Mouse (Mus musculus): ENCODE data around the gene Npm1. TPM values are rescaled to one million over a fixed set of nuclear protein-coding genes. Genes with fewer than 3 reads are reported as not detected.

The Npm1 gene
- polyA plus RNA-seq, 1 experiment from 2014 or later, result 428 TPM

DNA sequence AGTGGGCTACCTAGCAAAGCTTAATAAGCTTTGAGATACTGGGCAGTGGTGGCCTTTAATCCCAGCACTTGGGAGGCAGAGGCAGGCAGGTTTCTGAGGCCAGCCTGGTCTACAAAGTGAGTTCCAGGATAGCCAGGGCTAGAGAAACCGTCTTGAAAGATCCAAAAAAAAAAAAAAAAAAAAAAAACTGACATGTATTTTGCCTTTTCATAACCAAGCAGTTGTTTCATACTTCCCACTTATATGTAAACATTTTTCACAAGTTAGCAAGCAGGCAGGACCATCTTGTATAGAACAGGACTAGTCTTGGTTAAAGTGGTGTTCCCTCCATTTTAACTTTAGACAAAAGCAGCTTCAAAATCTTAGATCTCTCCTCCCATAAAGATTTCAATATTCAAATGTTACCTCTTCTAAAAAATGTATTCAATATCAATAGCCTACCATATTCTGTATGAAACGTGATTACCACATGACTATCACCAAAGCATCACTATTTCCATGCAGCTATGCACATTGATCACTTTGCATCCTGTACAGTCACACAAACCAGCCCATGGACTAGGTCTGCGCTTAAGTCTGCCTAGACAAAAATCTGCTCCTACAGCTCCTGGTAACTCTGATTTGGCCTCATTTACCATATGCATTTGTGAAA is 11.8 kb downstream of the Npm1 start:
- no peak for ATAC-seq (ENCODE audit: low read depth)
- H3K9me3 ChIP-seq (ENCODE audit: control insufficient read depth, low read length), result no peaks in the 10 kb centered on the region
- H3K27me3 ChIP-seq (ENCODE audit: control insufficient read depth, insufficient read depth, low read length), result no peaks in the 10 kb centered on the region
- no peak overlapping the region for H3K27ac ChIP-seq (ENCODE audit: low read depth, low read length)
- H3K4me2 ChIP-seq (ENCODE audit: low read depth, low read length), result no peak overlapping the region
- no peak overlapping the region for H3K9ac ChIP-seq (replicated peaks; ENCODE audit: low read depth, low read length)
- H3K4me1 ChIP-seq (ENCODE audit: control insufficient read depth, insufficient read depth, low read length), result peaks cover 6% of the 10 kb centered on the region; the same call in 1 of the 2 replicates
- no peak overlapping the region for H3K4me3 ChIP-seq (ENCODE audit: low read depth, low read length)
- WGBS, result 70% methylated on average over 3 of the region's 3 CpGs
- peaks cover 42% of the 10 kb centered on the region for H3K36me3 ChIP-seq (ENCODE audit: control insufficient read depth, insufficient read depth, low read length)

DNA sequence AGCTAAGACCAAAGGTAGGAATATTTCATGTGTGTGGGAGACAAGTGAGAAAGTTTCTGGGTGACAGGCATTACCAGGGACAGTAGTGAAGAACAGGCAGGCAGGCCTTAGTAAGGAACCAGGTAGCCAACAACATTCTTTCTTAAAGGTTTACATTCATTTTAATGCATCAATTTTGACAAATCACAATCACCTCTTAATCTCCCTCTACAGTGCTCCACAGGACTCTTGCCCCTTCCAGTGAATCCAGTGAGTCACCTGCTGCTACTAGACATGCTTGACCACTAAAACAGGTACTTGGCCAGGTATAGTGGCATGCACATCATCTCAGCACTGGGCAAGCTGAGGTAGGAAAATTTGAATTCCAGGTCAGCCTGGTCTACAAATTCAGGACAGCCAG is 12.6 kb downstream of the Npm1 start:
- no peaks in the 10 kb centered on the region for H3K9me3 ChIP-seq (ENCODE audit: control insufficient read depth, low read length)
- H3K4me2 ChIP-seq (ENCODE audit: low read depth, low read length), result no peak overlapping the region
- peaks cover 13% of the 10 kb centered on the region; the same call in 1 of the 2 replicates for H3K4me1 ChIP-seq (ENCODE audit: control insufficient read depth, insufficient read depth, low read length)
- H3K27me3 ChIP-seq (ENCODE audit: control insufficient read depth, insufficient read depth, low read length), result no peaks in the 10 kb centered on the region
- peaks cover 38% of the 10 kb centered on the region for H3K36me3 ChIP-seq (ENCODE audit: control insufficient read depth, insufficient read depth, low read length)
- no peak overlapping the region for H3K27ac ChIP-seq (ENCODE audit: low read depth, low read length)
- H3K4me3 ChIP-seq (ENCODE audit: low read depth, low read length), result no peak overlapping the region
- no peak for ATAC-seq (ENCODE audit: low read depth)
- H3K9ac ChIP-seq (replicated peaks; ENCODE audit: low read depth, low read length), result no peak overlapping the region

DNA sequence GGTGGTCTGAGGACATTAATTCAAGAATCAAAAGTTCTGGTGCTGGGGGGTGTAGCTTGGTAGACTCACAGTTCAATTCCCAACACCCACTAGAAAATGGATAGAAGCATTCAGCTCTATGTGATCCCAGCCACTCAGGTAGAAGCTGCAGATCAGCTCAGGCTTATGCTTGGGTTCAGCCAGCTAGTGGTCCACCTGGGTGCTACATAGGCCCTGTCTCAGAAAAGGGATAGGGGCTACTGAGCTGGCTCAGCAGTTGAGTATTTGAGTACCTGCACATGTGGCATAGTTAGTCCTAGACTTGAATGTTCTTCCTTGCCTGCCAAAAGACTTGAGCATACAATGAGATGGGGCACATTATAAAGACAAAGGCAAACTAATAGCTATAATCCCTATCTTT is 13.6 kb downstream of the Npm1 start:
- Histone ChIP-seq H3K4me3 (ENCODE audit: low read depth, low read length) (no peak overlapping the region), H3K27me3 (ENCODE audit: control insufficient read depth, insufficient read depth, low read length) (no peaks in the 10 kb centered on the region), H3K4me2 (ENCODE audit: low read depth, low read length) (no peak overlapping the region), H3K4me1 (ENCODE audit: control insufficient read depth, insufficient read depth, low read length) (peaks cover 18% of the 10 kb centered on the region; the same call in 1 of the 2 replicates), H3K9me3 (ENCODE audit: control insufficient read depth, low read length) (no peaks in the 10 kb centered on the region), H3K36me3 (ENCODE audit: control insufficient read depth, insufficient read depth, low read length) (peaks cover 36% of the 10 kb centered on the region), H3K9ac (replicated peaks; ENCODE audit: low read depth, low read length) (no peak overlapping the region), H3K27ac (ENCODE audit: low read depth, low read length) (no peak overlapping the region)
- ATAC-seq (ENCODE audit: low read depth), result no peak

DNA sequence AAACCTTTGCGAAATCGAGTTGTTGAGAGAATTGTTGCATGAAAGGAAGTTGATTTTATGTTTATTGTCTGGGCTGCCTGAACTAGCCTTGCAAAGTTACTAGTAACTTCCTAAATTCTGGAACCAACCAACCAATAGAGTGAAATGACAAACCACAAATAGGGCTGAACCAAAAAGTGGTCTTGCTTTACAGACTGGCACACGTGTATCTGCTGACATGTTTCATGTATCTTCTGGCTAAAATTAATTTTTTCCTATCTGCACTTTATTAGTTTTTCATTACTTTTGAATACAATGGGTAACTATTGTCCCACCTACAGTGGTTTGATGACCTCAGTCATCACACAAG is 13.9 kb downstream of the Npm1 start:
- WGBS, result 27% methylated on average over 3 of the region's 3 CpGs
- H3K9me3 ChIP-seq (ENCODE audit: control insufficient read depth, low read length), result no peaks in the 10 kb centered on the region
- H3K4me1 ChIP-seq (ENCODE audit: control insufficient read depth, insufficient read depth, low read length), result peaks cover 18% of the 10 kb centered on the region; the same call in 1 of the 2 replicates
- H3K27ac ChIP-seq (ENCODE audit: low read depth, low read length), result no peak overlapping the region
- no peak overlapping the region for H3K4me3 ChIP-seq (ENCODE audit: low read depth, low read length)
- no peak overlapping the region for H3K9ac ChIP-seq (replicated peaks; ENCODE audit: low read depth, low read length)
- peaks cover 32% of the 10 kb centered on the region for H3K36me3 ChIP-seq (ENCODE audit: control insufficient read depth, insufficient read depth, low read length)
- no peak overlapping the region for H3K4me2 ChIP-seq (ENCODE audit: low read depth, low read length)
- ATAC-seq (ENCODE audit: low read depth), result no peak
- no peaks in the 10 kb centered on the region for H3K27me3 ChIP-seq (ENCODE audit: control insufficient read depth, insufficient read depth, low read length)

DNA sequence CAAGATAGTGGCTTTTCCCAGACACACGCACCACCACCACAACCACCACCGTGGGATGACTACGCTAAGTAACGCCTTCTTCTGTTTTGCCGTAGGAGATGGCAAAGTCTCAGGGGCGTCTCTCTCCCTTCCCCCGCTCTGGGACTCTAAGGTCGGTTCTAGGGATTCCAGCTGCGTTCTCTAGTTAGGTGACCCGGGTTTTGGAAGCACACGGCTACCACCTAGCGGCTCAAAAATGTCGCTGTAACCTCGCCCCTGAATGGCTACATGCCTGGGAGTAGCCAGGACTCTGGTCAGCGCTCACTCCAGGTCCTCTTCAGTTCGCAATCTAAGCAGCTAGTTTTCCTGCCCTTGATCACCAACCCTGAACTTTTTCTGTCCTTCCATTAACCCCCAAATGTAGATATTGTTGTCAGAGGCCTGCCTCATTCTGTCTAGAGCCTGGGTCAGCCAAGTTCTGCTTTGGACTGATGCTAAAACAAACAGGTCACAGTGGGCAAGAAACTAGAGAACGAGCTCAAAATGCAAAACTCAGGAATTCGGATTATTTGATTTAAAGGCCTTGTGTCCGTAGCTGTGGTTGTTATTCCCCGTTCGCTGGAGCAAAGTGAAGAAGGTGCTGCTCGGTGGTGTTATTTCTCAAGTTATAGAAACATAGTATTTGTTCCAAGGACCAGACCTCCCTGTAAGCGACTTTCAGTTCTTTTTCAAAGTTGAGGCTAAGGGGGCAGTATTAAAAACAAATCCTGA is 14.5 kb downstream of the Npm1 start:
- H3K9ac ChIP-seq (replicated peaks; ENCODE audit: low read depth, low read length), result peak overlapping the region; percentile 68; the same call in 1 of the 2 replicates
- peak overlapping the region; percentile 74 for H3K27ac ChIP-seq (ENCODE audit: low read depth, low read length)
- H3K9me3 ChIP-seq (ENCODE audit: control insufficient read depth, low read length), result no peaks in the 10 kb centered on the region
- peak overlapping the region; percentile 62 for H3K4me3 ChIP-seq (ENCODE audit: low read depth, low read length)
- 5% methylated on average over 23 of the region's 23 CpGs for WGBS
- ATAC-seq (ENCODE audit: low read depth), result peak; percentile 68
- no peaks in the 10 kb centered on the region for H3K27me3 ChIP-seq (ENCODE audit: control insufficient read depth, insufficient read depth, low read length)
- H3K4me1 ChIP-seq (ENCODE audit: control insufficient read depth, insufficient read depth, low read length), result peaks cover 18% of the 10 kb centered on the region; the same call in 1 of the 2 replicates
- peak overlapping the region; percentile 82 for H3K4me2 ChIP-seq (ENCODE audit: low read depth, low read length)
- H3K36me3 ChIP-seq (ENCODE audit: control insufficient read depth, insufficient read depth, low read length), result peaks cover 28% of the 10 kb centered on the region

DNA sequence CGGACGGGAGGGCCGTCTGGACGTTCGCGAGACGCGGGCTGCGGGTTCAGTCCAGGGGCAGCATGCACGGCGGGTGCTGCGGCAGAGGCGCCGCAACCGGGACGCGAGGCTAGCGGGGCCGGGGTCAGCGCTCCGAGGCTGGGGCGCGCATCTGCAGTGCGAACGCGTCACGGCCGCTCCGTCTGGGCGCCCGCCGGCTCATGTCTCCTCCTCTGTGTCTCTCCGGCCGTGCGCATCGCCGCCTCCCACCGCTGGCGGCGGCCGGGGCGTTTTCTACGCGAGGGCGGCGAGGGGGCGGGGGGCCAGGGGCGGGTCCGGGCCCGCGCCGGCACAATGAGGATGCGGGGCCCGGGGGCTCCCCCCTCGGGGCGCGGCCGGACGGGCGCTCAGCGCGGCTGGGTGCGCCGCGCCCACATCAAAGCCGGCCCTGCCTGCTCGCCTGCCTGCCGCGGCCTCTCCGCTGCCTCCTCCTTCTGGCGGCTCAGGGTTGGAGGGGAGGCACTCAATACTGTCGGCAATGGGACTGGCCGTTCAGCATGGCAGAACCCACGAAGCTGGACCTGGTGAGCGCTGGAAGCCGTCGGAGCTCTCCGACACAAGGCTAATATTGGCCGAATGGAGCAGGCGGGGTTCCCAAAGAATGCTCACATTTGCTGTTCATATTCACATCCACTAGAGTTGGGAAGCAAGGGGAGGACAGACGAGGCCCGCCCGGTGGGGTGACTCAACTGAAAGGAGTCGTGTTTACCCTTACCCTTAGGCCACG is 15.3 kb downstream of the Npm1 start:
- peak; percentile 66 for ATAC-seq (ENCODE audit: low read depth)
- peaks cover 21% of the 10 kb centered on the region for H3K36me3 ChIP-seq (ENCODE audit: control insufficient read depth, insufficient read depth, low read length)
- H3K9ac ChIP-seq (replicated peaks; ENCODE audit: low read depth, low read length), result peak overlapping the region; percentile 68
- H3K4me2 ChIP-seq (ENCODE audit: low read depth, low read length), result peak overlapping the region; percentile 82
- H3K27ac ChIP-seq (ENCODE audit: low read depth, low read length), result peak overlapping the region; percentile 74
- no peaks in the 10 kb centered on the region for H3K9me3 ChIP-seq (ENCODE audit: control insufficient read depth, low read length)
- H3K4me3 ChIP-seq (ENCODE audit: low read depth, low read length), result peak overlapping the region; percentile 62
- H3K27me3 ChIP-seq (ENCODE audit: control insufficient read depth, insufficient read depth, low read length), result no peaks in the 10 kb centered on the region
- 1% methylated on average over 63 of the region's 85 CpGs for WGBS
- peaks cover 18% of the 10 kb centered on the region; the same call in 1 of the 2 replicates for H3K4me1 ChIP-seq (ENCODE audit: control insufficient read depth, insufficient read depth, low read length)

DNA sequence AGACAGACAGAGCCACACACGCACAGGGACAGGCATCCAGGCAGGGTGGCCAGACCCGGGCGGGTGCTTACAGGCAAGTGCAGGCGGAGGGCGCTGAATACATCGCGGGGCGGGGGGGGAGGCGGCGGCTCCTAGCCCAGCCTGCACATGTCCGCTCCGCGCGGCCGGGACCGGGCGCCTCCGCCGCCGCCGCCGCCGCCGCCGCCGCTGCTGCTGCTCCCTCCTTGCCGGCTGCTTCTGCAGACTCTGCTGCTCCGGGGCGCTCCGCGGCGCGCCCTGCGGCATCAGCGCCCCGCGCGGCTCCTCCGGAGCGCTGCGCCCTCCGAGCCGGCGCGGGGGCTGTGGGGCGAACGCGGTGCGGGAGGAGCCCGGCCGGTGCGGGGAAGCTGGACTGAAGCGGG is 15.8 kb downstream of the Npm1 start, which contains the start of gene Fgf18:
TSS of gene Fgf18 (minus strand) at position 230 of the 401 bp plus-strand sequence.
- Histone ChIP-seq H3K4me1 (ENCODE audit: control insufficient read depth, insufficient read depth, low read length) (peaks cover 18% of the 10 kb centered on the region; the same call in 1 of the 2 replicates), H3K27me3 (ENCODE audit: control insufficient read depth, insufficient read depth, low read length) (no peaks in the 10 kb centered on the region), H3K9me3 (ENCODE audit: control insufficient read depth, low read length) (no peaks in the 10 kb centered on the region), H3K36me3 (ENCODE audit: control insufficient read depth, insufficient read depth, low read length) (peaks cover 21% of the 10 kb centered on the region), H3K4me2 (ENCODE audit: low read depth, low read length) (peak within 1 kb of the TSS; percentile 82), H3K27ac (ENCODE audit: low read depth, low read length) (peak within 1 kb of the TSS; percentile 74), H3K9ac (replicated peaks; ENCODE audit: low read depth, low read length) (peak within 1 kb of the TSS; percentile 68), H3K4me3 (ENCODE audit: low read depth, low read length) (peak within 1 kb of the TSS; percentile 62)
- ATAC-seq (ENCODE audit: low read depth), result peak; percentile 62
- WGBS, result 0% methylated on average over 34 of the region's 53 CpGs

DNA sequence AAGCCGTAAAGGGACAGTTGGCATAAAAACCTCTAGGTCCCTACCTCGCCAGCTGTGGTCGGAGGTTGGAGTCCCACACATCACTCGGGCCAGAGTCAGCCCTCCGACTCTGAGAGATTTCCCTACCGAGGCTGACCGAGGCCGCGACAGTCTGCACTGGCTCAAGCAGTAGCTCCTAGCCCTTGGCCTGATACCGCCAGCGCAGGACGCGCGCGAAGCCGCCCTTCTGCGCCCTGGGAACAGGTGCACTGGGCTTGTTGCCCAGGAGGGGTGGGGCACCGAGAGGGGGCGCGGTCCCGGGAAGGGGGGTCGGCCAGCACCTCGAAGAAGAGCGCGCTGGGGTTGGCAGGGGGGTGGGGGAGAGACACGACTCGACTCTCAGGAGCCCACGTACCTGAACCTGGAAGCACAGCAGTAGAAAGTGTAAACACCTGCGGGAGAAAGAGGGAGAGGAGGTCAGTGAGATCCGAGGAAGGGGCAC is 16.3 kb downstream of the Npm1 start:
- Histone ChIP-seq H3K4me2 (ENCODE audit: low read depth, low read length) (peak overlapping the region; percentile 82), H3K9ac (replicated peaks; ENCODE audit: low read depth, low read length) (peak overlapping the region; percentile 68), H3K27me3 (ENCODE audit: control insufficient read depth, insufficient read depth, low read length) (no peaks in the 10 kb centered on the region), H3K27ac (ENCODE audit: low read depth, low read length) (peak overlapping the region; percentile 74), H3K36me3 (ENCODE audit: control insufficient read depth, insufficient read depth, low read length) (peaks cover 16% of the 10 kb centered on the region), H3K4me1 (ENCODE audit: control insufficient read depth, insufficient read depth, low read length) (peaks cover 18% of the 10 kb centered on the region; the same call in 1 of the 2 replicates), H3K4me3 (ENCODE audit: low read depth, low read length) (peak overlapping the region; percentile 62), H3K9me3 (ENCODE audit: control insufficient read depth, low read length) (no peaks in the 10 kb centered on the region)
- ATAC-seq (ENCODE audit: low read depth), result peak; percentile 19
- WGBS, result under 1% methylated on average over 30 of the region's 30 CpGs
